7 mouse cellular contexts compared by ENCODE assay signal in genomic region chr16:77330996-77331395, GRCm38 (mm10).
DNase-seq lines count a peak whose midpoint lies in the region; ATAC-seq lines count a peak whose summit lies in the region.

No protein-coding gene starts in this region.

- ATAC-seq in embryonic facial prominence, embryonic 15.5 days (ENCODE audit: insufficient number of reproducible peaks, low FRiP score, low TSS enrichment, low read depth), result no peak
- ATAC-seq in stomach, embryonic 15.5 days (ENCODE audit: insufficient read depth, low FRiP score, low read depth), result peak; percentile 54; the same call in 1 of the 2 replicates
- no peak for ATAC-seq in activated CD4-positive, CD25-positive, alpha-beta regulatory T cell, adult 4 months

- WGBS in embryonic facial prominence, embryonic 15.5 days, result 8% methylated on average over 8 of the region's 8 CpGs
- 9% methylated on average over 8 of the region's 8 CpGs for WGBS in stomach, embryonic 15.5 days

- peak; percentile 38 to 58 for DNase-seq in adrenal gland, postnatal 36 days
- DNase-seq in heart, postnatal 25 days (ENCODE audit: low spot score), result peak; percentile 6
- DNase-seq in kidney, postnatal 4 days, result peak; percentile 37 to 57

- H3K9me3 ChIP-seq in embryonic facial prominence, embryonic 15.5 days (replicated peaks), result no peaks in the 10 kb centered on the region
- H3K9me3 ChIP-seq in megakaryocyte, embryonic 14.5 days, result no peaks in the 10 kb centered on the region
- no peaks in the 10 kb centered on the region for H3K9me3 ChIP-seq in stomach, embryonic 15.5 days

- H3K4me2 ChIP-seq in embryonic facial prominence, embryonic 15.5 days (replicated peaks), result peak overlapping the region; percentile 54
- H3K4me2 ChIP-seq in stomach, embryonic 15.5 days, result peak overlapping the region; percentile 58

- H3K27me3 ChIP-seq in embryonic facial prominence, embryonic 15.5 days, result no peaks in the 10 kb centered on the region
- H3K27me3 ChIP-seq in megakaryocyte, embryonic 14.5 days (replicated peaks), result no peaks in the 10 kb centered on the region
- H3K27me3 ChIP-seq in stomach, embryonic 15.5 days (replicated peaks), result no peaks in the 10 kb centered on the region

- H3K27ac ChIP-seq in embryonic facial prominence, embryonic 15.5 days (replicated peaks), result peak overlapping the region; percentile 97
- H3K27ac ChIP-seq in stomach, embryonic 15.5 days, result peak overlapping the region; percentile 98

- H3K9ac ChIP-seq in embryonic facial prominence, embryonic 15.5 days, result peak overlapping the region; percentile 29
- no peak overlapping the region for H3K9ac ChIP-seq in stomach, embryonic 15.5 days

- H3K36me3 ChIP-seq in embryonic facial prominence, embryonic 15.5 days, result peaks cover 7% of the 10 kb centered on the region; the same call in 1 of the 2 replicates
- H3K36me3 ChIP-seq in megakaryocyte, embryonic 14.5 days (replicated peaks; ENCODE audit: low read length), result no peaks in the 10 kb centered on the region
- no peaks in the 10 kb centered on the region for H3K36me3 ChIP-seq in stomach, embryonic 15.5 days

- 0 out of 2 replicates have a peak, but pooled peaks cover 2% of the 10 kb centered on the region for H3K4me1 ChIP-seq in embryonic facial prominence, embryonic 15.5 days
- peaks cover 10% of the 10 kb centered on the region for H3K4me1 ChIP-seq in megakaryocyte, embryonic 14.5 days
- H3K4me1 ChIP-seq in stomach, embryonic 15.5 days, result 0 out of 2 replicates have a peak, but pooled peaks cover 2% of the 10 kb centered on the region

- peak overlapping the region; percentile 57 for H3K4me3 ChIP-seq in embryonic facial prominence, embryonic 15.5 days (replicated peaks)
- peak overlapping the region; percentile 74 for H3K4me3 ChIP-seq in megakaryocyte, embryonic 14.5 days (replicated peaks)
- H3K4me3 ChIP-seq in stomach, embryonic 15.5 days (replicated peaks), result peak overlapping the region; percentile 34

- intact Hi-C loops in heart, postnatal 25 days (cut with DNase I), result no loop called here
